In genomic region chr5:34196423-34196822, GRCm38 (mm10) we compare ENCODE assay signal across 8 mouse cellular contexts. TPM values are rescaled to one million over a fixed set of nuclear protein-coding genes. Genes with fewer than 3 reads are reported as not detected.
DNase-seq lines count a peak whose midpoint lies in the region; ATAC-seq lines count a peak whose summit lies in the region.
"Had no signal": no experiment of that assay in that cellular context is flagged by ENCODE, and none has a peak within 500 bp of the region (broad histone marks: within the 10 kb centered on the region; RNA-seq: fewer than 3 reads in every experiment).

No protein-coding gene starts in this region.

- ATAC-seq in megakaryocyte, adult 5-6 weeks (ENCODE audit: poor library complexity, severe bottlenecking), result peak; percentile 74

- peak; percentile 59 for DNase-seq in lung, postnatal 25 days (ENCODE audit: low spot score)
- DNase-seq in lung, postnatal 36 days, result no peak
- DNase-seq in spleen, postnatal 36 days (ENCODE audit: low spot score in 2 of 2), result peak; percentile 79 to 81
- no peak for DNase-seq in gastrocnemius, adult 8-10 months (ENCODE audit: low spot score in 2 of 2)
- no peak for DNase-seq in urinary bladder, postnatal 14 days (ENCODE audit: low spot score)
- DNase-seq in ovary, postnatal 14 days (ENCODE audit: low spot score), result no peak
- DNase-seq: gastrocnemius, postnatal 10 days had no signal

RNA-seq across cellular contexts. Expression of gene Mxd4, which starts 8.9 kb away (rescaled TPM):
- 16.2 and 17.6 TPM in 2 replicates for total RNA-seq in megakaryocyte, adult 5-6 weeks (2015)
- 19.8 and 21.6 TPM in 2 replicates for total RNA-seq in megakaryocyte, adult 5-6 weeks (2017)
- total RNA-seq in gastrocnemius, adult 8-10 months (2022), result 10 to 100 TPM; 17.0 to 30.9 (median 24.8) TPM

RNA-seq across cellular contexts. Expression of gene Haus3, which starts 27.1 kb away (rescaled TPM):
- 33.6 and 41.4 TPM in 2 replicates for total RNA-seq in megakaryocyte, adult 5-6 weeks (2015)
- total RNA-seq in megakaryocyte, adult 5-6 weeks (2017), result 44.8 and 53.7 TPM in 2 replicates
- 1 to 10 TPM; 3.5 to 4.0 (median 3.6) TPM for total RNA-seq in gastrocnemius, adult 8-10 months (2022)

RNA-seq across cellular contexts. Expression of gene Poln, which starts 27.2 kb away (rescaled TPM):
- total RNA-seq in megakaryocyte, adult 5-6 weeks (2015), result 1.7 and 3.9 TPM in 2 replicates
- 1.2 and 2.7 TPM in 2 replicates for total RNA-seq in megakaryocyte, adult 5-6 weeks (2017)
- 1 to 10 TPM in 1 of 4 experiments, under 1 TPM in 2, not detected in 1; 0.51 to 2.3 (median 0.89) TPM for total RNA-seq in gastrocnemius, adult 8-10 months (2022)

Comparison
In these comparisons a context has a peak if more than half of its experiments do, and no peak if none do; other contexts are left out.
1. DNase-seq: peak in lung, postnatal 25 days (single experiment) and spleen, postnatal 36 days (2 of 2); none in lung, postnatal 36 days (single experiment), gastrocnemius, adult 8-10 months (0 of 2), urinary bladder, postnatal 14 days (single experiment) and ovary, postnatal 14 days (single experiment).
2. RNA of gene Haus3, which starts 27.1 kb away (total RNA-seq): 33.6 to 53.7 TPM in megakaryocyte, adult 5-6 weeks; 3.5 to 4.0 TPM in gastrocnemius, adult 8-10 months; every median in the first group is over 4 times any median in the second.